Mouse (Mus musculus) Muller cell, postnatal 12 days (primary cell): ENCODE data around the gene Irf2bp2.
A peak's percentile ranks its signal among the peaks of the same experiment; 100 is the strongest.

Experiments used
- DNase-seq: peaks from one replicate; pipeline ENCODE4 v3.0.0-alpha.2; 2015; ENCODE audit errors: inconsistent ontology term

Gene Irf2bp2

DNA sequence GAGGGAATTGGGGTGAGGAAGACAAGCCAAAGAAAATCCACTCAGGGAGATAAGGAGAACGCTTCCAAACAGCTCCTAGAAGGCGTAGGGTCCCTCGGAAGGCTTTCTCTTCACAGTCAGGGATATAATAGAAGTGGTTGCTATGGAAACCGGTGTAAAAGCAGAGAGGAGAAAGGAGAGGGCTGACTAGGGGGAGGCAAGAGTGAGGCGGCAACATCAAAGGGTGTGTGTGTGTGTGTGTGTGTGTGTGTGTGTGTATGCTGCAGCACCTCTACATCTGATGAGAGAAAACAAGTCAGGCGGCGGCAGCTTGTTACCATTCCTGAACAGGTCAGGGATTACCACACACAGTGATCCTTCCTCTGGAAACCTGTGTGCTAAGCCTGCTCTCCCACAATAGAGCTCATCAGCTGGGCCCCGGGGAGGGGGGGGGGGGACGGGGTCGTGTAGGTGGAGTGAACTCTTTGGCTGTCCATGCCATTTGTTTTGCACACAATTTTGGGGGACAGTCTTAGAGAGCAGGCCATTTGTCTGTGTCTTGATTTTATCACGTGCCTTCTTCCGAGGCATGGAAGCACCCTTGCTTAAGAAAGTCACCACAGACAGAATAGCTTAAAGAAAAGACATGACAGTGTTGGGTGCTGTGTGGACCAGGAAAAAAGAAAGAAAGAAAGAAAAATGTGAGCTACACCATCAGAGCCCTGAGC lies 55.0 kb downstream of the Irf2bp2 start:
- DNase-seq = peak; percentile 51
